Mouse (Mus musculus): ENCODE measurements around the gene Scn4a.
A peak's percentile ranks its signal among the peaks of the same experiment; 100 is the strongest.
"Not testable (repeated sequence)": the region's sequence is repeated elsewhere in the genome, so short reads cannot be mapped to it uniquely, and the experiment has no call there.

Gene Scn4a

GRCm38 (mm10) chr11:106355382-106356128 is 2.5 kb upstream of the Scn4a start:
- DNase-seq (ENCODE audit: low read depth, low spot score), result no peak

- DNase-seq (ENCODE audit: low read depth, low spot score), result no peak
Measured at GRCm38 (mm10) chr11:106354181-106354580, 1.1 kb upstream of the Scn4a start.

- DNase-seq (ENCODE audit: low read depth, low spot score), result no peak
Measured at GRCm38 (mm10) chr11:106351941-106352340, 1.1 kb downstream of the Scn4a start.

- no peak for DNase-seq (ENCODE audit: low read depth, low spot score)
Measured at GRCm38 (mm10) chr11:106351253-106351652, 1.8 kb downstream of the Scn4a start.

- DNase-seq (ENCODE audit: low read depth, low spot score), result no peak
Measured at GRCm38 (mm10) chr11:106350853-106351252, 2.2 kb downstream of the Scn4a start.

GRCm38 (mm10) chr11:106349772-106350171 is 3.3 kb downstream of the Scn4a start:
- no peak for DNase-seq (ENCODE audit: low read depth, low spot score)

- DNase-seq (ENCODE audit: low read depth, low spot score), result no peak
Measured at GRCm38 (mm10) chr11:106344910-106345309, 8.2 kb downstream of the Scn4a start.

- DNase-seq (ENCODE audit: low read depth, low spot score), result no peak
Measured at GRCm38 (mm10) chr11:106340990-106341520, 12.0 kb downstream of the Scn4a start.

- DNase-seq (ENCODE audit: low read depth, low spot score), result not testable (repeated sequence)
Measured at GRCm38 (mm10) chr11:106339323-106339722, 13.8 kb downstream of the Scn4a start.

GRCm38 (mm10) chr11:106338870-106339269 is 14.2 kb downstream of the Scn4a start:
- no peak for DNase-seq (ENCODE audit: low read depth, low spot score)

- DNase-seq (ENCODE audit: low read depth, low spot score), result no peak
Measured at GRCm38 (mm10) chr11:106338029-106338428, 15.1 kb downstream of the Scn4a start.

- DNase-seq (ENCODE audit: low read depth, low spot score), result no peak
Measured at GRCm38 (mm10) chr11:106334066-106334465, 19.0 kb downstream of the Scn4a start.

- DNase-seq (ENCODE audit: low read depth, low spot score), result no peak
Measured at GRCm38 (mm10) chr11:106332458-106332857, 20.6 kb downstream of the Scn4a start.

- DNase-seq (ENCODE audit: low read depth, low spot score), result peak; percentile 45
Measured at GRCm38 (mm10) chr11:106329682-106330081, 23.4 kb downstream of the Scn4a start.

- DNase-seq (ENCODE audit: low read depth, low spot score), result no peak
Measured at GRCm38 (mm10) chr11:106329128-106329527, 24.0 kb downstream of the Scn4a start.

- no peak for DNase-seq (ENCODE audit: low read depth, low spot score)
Measured at GRCm38 (mm10) chr11:106328521-106328920, 24.6 kb downstream of the Scn4a start.

- no peak for DNase-seq (ENCODE audit: low read depth, low spot score)
Measured at GRCm38 (mm10) chr11:106326475-106326874, 26.6 kb downstream of the Scn4a start.

GRCm38 (mm10) chr11:106325566-106326206 is 27.4 kb downstream of the Scn4a start:
- peak; percentile 54 for DNase-seq (ENCODE audit: low read depth, low spot score)

GRCm38 (mm10) chr11:106324858-106325257 is 28.2 kb downstream of the Scn4a start:
- DNase-seq (ENCODE audit: low read depth, low spot score), result no peak

GRCm38 (mm10) chr11:106318406-106319366 is 34.4 kb downstream of the Scn4a start:
- no peak for DNase-seq (ENCODE audit: low read depth, low spot score)

- DNase-seq (ENCODE audit: low read depth, low spot score), result no peak
Measured at GRCm38 (mm10) chr11:106317801-106318200, 35.3 kb downstream of the Scn4a start.

GRCm38 (mm10) chr11:106316416-106316815 is 36.7 kb downstream of the Scn4a start:
- DNase-seq (ENCODE audit: low read depth, low spot score), result no peak
